Mouse (Mus musculus): ENCODE results near the gene Tmem8. TPM values are rescaled to one million over a fixed set of nuclear protein-coding genes. Genes with fewer than 3 reads are reported as not detected.
"Not testable (repeated sequence)": the region's sequence is repeated elsewhere in the genome, so short reads cannot be mapped to it uniquely, and the experiment has no call there.

The Tmem8 gene
- total RNA-seq, 4 experiments from 2014 or later: 13.8 to 16.2 (median 15.5) TPM

GRCm38 (mm10) chr17:26111024-26111423 lies 2.1 kb upstream of the Tmem8 start:
- no peak for DNase-seq (ENCODE audit: low spot score in 2 of 2)

GRCm38 (mm10) chr17:26111722-26112121 lies 1.4 kb upstream of the Tmem8 start:
- DNase-seq (ENCODE audit: low spot score in 2 of 2): no peak

- DNase-seq (ENCODE audit: low spot score in 2 of 2): no peak
These were observed 348 bp upstream of the Tmem8 start for GRCm38 (mm10) chr17:26112751-26113150.

GRCm38 (mm10) chr17:26114061-26114460 lies 962 bp downstream of the Tmem8 start:
- DNase-seq (ENCODE audit: low spot score in 2 of 2): no peak

- DNase-seq (ENCODE audit: low spot score in 2 of 2): not testable (repeated sequence)
These were observed 1.4 kb downstream of the Tmem8 start for GRCm38 (mm10) chr17:26114461-26114860.

GRCm38 (mm10) chr17:26115205-26115898 lies 2.3 kb downstream of the Tmem8 start:
- DNase-seq (ENCODE audit: low spot score in 2 of 2): no peak

GRCm38 (mm10) chr17:26115956-26116487 lies 2.9 kb downstream of the Tmem8 start:
- DNase-seq (ENCODE audit: low spot score in 2 of 2): no peak

- DNase-seq (ENCODE audit: low spot score in 2 of 2): no peak
These were observed 3.6 kb downstream of the Tmem8 start for GRCm38 (mm10) chr17:26116503-26117258.

- peak in 1 of 2 experiments; percentile 55 for DNase-seq (ENCODE audit: low spot score in 2 of 2)
These were observed 6.9 kb downstream of the Tmem8 start for GRCm38 (mm10) chr17:26119766-26120710.

- no peak for DNase-seq (ENCODE audit: low spot score in 2 of 2)
These were observed 9.5 kb downstream of the Tmem8 start for GRCm38 (mm10) chr17:26122431-26123140.

- peak; percentile 85 to 86 for DNase-seq (ENCODE audit: low spot score in 2 of 2)
These were observed 10.2 kb downstream of the Tmem8 start, which contains the start of gene Mrpl28 for GRCm38 (mm10) chr17:26123267-26123684. TSS of gene Mrpl28 (plus strand) at chr17:26123500.

GRCm38 (mm10) chr17:26124560-26124959 lies 11.5 kb downstream of the Tmem8 start:
- no peak for DNase-seq (ENCODE audit: low spot score in 2 of 2)

GRCm38 (mm10) chr17:26125226-26125625 lies 12.1 kb downstream of the Tmem8 start:
- DNase-seq (ENCODE audit: low spot score in 2 of 2): no peak

- no peak for DNase-seq (ENCODE audit: low spot score in 2 of 2)
These were observed 18.1 kb downstream of the Tmem8 start for GRCm38 (mm10) chr17:26131062-26131732.

- no peak for DNase-seq (ENCODE audit: low spot score in 2 of 2)
These were observed 19.1 kb downstream of the Tmem8 start for GRCm38 (mm10) chr17:26131856-26132853.

- no peak for DNase-seq (ENCODE audit: low spot score in 2 of 2)
These were observed 24.1 kb downstream of the Tmem8 start for GRCm38 (mm10) chr17:26137106-26137750.

- no peak for DNase-seq (ENCODE audit: low spot score in 2 of 2)
These were observed 24.6 kb downstream of the Tmem8 start for GRCm38 (mm10) chr17:26137751-26138130.

- peak; percentile 89 to 93 for DNase-seq (ENCODE audit: low spot score in 2 of 2)
These were observed 25.2 kb downstream of the Tmem8 start, which contains the start of gene Axin1 for GRCm38 (mm10) chr17:26138239-26138836. TSS of gene Axin1 (plus strand) at chr17:26138688.

All from layer of hippocampus, adult 8-10 months (tissue).